Mouse (Mus musculus) megakaryocyte, embryonic 14.5 days (primary cell): Measurements from ENCODE around the gene Vezt.

ENCODE experiments used
- FLI1 ChIP-seq: IDR thresholded peaks from 2 replicates; pipeline ENCODE4 v1.6.1; 2012; ENCODE audit warnings: low read length, inconsistent platforms, mixed read lengths
- GATA1 ChIP-seq: IDR thresholded peaks from 3 replicates; pipeline ENCODE4 v1.6.1; 2012; ENCODE audit warnings: mixed read lengths, low read length, inconsistent platforms, borderline replicate concordance

GRCm38 (mm10) chr10:94008356-94008755, 27.3 kb downstream of the Vezt start:
- TF ChIP-seq FLI1 (no peak), GATA1 (no peak)
